Mouse (Mus musculus): ENCODE data around the gene Etv5. TPM values are rescaled to one million over a fixed set of nuclear protein-coding genes. Genes with fewer than 3 reads are reported as not detected.

Gene Etv5
- polyA plus RNA-seq, 1 experiment = 92.8 TPM

DNA sequence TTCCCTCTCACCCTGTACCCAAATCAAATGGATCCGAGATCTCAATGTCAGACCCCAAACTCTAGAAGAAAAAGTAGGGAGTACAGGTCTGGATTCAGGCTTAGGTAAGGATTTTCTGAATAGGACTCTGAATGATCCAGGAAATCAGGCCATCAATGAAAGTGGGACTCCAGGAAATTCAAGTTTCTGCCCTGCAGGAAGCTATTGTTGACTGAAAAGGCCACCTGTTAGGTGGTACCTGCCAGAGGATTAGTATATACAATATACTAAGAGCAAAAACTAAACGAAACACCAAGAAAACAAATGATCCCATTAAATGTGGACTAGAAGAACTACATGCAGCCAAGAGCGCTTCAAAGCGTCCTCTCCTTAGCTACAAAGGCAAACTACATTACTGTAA lies 35.8 kb downstream of the Etv5 start:
- no peak for TF ChIP-seq POLR2A (IDR thresholded peaks at IDR 0.05; ENCODE audit: borderline replicate concordance, extremely low read depth, low read depth, low read length)
- TF ChIP-seq CTCF (IDR thresholded peaks at IDR 0.05; ENCODE audit: insufficient read depth, low read length) = no peak
- WGBS = 80% methylated on average over 4 of the region's 4 CpGs
- Histone ChIP-seq H3K4me1 (ENCODE audit: control insufficient read depth, insufficient read depth, low read length) (peaks cover 12% of the 10 kb centered on the region), H3K4me3 (replicated peaks; ENCODE audit: extremely low read depth, low read depth, low read length) (no peak overlapping the region)
- DNase-seq = no peak

GRCm38 (mm10) chr16:22402600-22402999 lies 36.9 kb downstream of the Etv5 start:
- Histone ChIP-seq H3K4me1 (ENCODE audit: control insufficient read depth, insufficient read depth, low read length) (peaks cover 12% of the 10 kb centered on the region), H3K4me3 (replicated peaks; ENCODE audit: extremely low read depth, low read depth, low read length) (no peak overlapping the region)
- TF ChIP-seq POLR2A (IDR thresholded peaks at IDR 0.05; ENCODE audit: borderline replicate concordance, extremely low read depth, low read depth, low read length) (no peak), CTCF (IDR thresholded peaks at IDR 0.05; ENCODE audit: insufficient read depth, low read length) (no peak)
- DNase-seq = no peak

DNA sequence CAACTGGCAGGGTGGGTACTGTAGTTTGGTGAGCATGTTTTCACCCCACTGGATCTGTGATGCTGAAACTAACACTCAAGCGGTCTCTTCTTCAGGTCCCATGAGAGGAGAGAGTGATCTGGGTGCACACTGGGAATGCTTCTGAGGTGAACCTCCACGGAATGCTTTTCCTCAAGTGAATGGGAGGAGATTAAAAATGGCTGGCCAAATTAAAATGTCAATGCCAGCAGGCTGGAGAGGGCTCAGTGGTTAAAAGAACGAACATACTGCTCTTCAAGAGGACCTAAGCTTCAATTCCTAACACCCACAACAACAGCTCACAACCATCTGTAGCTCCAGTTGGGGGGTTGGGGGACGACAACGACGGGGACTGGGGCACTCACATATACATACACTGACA lies 39.3 kb downstream of the Etv5 start:
- no peak overlapping the region for H3K4me3 ChIP-seq (replicated peaks; ENCODE audit: extremely low read depth, low read depth, low read length)
- TF ChIP-seq POLR2A (IDR thresholded peaks at IDR 0.05; ENCODE audit: borderline replicate concordance, extremely low read depth, low read depth, low read length) (no peak), CTCF (IDR thresholded peaks at IDR 0.05; ENCODE audit: insufficient read depth, low read length) (no peak)
- peaks cover 6% of the 10 kb centered on the region for H3K4me1 ChIP-seq (ENCODE audit: control insufficient read depth, insufficient read depth, low read length)
- no peak for DNase-seq
- WGBS = 88% methylated on average over 6 of the region's 6 CpGs

DNA sequence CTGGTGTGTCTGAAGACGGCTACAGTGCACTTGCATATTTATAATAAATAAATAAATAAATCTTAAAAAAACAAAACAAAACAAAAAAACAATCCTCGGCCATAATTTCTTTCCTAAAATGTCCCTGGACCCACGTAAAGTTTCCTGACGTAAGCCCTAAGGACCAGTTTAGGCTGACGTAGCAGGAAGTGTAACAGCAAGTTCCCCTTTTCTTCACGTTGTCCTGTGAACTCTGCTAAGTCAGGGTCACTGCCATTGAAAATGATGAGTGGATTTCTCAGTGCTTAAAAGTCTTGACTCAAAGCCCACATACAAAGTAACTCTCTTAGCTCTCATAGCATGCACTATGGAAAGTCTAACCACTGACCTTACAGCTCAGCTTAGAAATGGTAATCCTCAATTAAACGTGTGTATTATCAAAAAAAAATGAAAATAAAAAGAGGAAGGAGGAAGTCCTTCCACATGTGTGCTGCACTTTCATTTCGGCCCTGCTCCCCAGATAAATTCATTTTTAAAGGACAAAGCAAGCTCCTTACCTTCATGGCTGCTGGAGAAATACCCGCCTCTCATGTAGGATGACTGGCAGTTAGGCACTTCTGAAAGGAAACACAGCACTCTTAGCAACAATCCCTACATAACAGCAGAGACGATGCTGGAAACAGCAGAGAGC lies 40.6 kb downstream of the Etv5 start:
- TF ChIP-seq POLR2A (IDR thresholded peaks at IDR 0.05; ENCODE audit: borderline replicate concordance, extremely low read depth, low read depth, low read length) = no peak
- no peak for TF ChIP-seq CTCF (IDR thresholded peaks at IDR 0.05; ENCODE audit: insufficient read depth, low read length)
- 70% methylated on average over 10 of the region's 10 CpGs for WGBS
- no peak overlapping the region for H3K4me3 ChIP-seq (replicated peaks; ENCODE audit: extremely low read depth, low read depth, low read length)

DNA sequence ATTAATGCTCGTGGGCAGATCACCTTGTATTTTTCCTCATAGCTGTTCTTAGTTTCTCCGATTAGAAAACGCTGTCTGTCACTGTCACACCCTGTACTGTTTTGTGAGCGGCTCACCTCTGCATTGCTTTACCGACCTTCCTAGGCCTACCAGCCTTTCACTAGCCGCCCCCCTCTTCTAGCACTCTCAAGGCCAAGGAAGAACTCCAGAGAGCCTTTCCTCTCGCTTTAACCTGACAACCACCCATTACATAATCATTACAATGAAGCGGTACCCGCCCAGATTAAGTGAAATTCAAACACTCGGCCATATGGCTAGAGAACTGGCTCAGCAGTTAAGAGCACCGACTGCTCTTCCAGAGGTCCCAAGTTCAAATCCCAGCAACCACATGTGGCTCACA lies 41.2 kb downstream of the Etv5 start:
- 71% methylated on average over 11 of the region's 11 CpGs for WGBS
- TF ChIP-seq CTCF (IDR thresholded peaks at IDR 0.05; ENCODE audit: insufficient read depth, low read length) (no peak), POLR2A (IDR thresholded peaks at IDR 0.05; ENCODE audit: borderline replicate concordance, extremely low read depth, low read depth, low read length) (no peak)
- no peak for DNase-seq
- Histone ChIP-seq H3K4me3 (replicated peaks; ENCODE audit: extremely low read depth, low read depth, low read length) (no peak overlapping the region), H3K4me1 (ENCODE audit: control insufficient read depth, insufficient read depth, low read length) (no peaks in the 10 kb centered on the region)

More for the DNA sequence above, 40.6 kb downstream of the Etv5 start:
- DNase-seq = no peak
- H3K4me1 ChIP-seq (ENCODE audit: control insufficient read depth, insufficient read depth, low read length) = no peaks in the 10 kb centered on the region

- no peak for TF ChIP-seq CTCF (IDR thresholded peaks at IDR 0.05; ENCODE audit: insufficient read depth, low read length)
- TF ChIP-seq POLR2A (IDR thresholded peaks at IDR 0.05; ENCODE audit: borderline replicate concordance, extremely low read depth, low read depth, low read length) = no peak
- no peaks in the 10 kb centered on the region for H3K4me1 ChIP-seq (ENCODE audit: control insufficient read depth, insufficient read depth, low read length)
- H3K4me3 ChIP-seq (replicated peaks; ENCODE audit: extremely low read depth, low read depth, low read length) = no peak overlapping the region
- DNase-seq = no peak
- 66% methylated on average over 8 of the region's 8 CpGs for WGBS
Measured at GRCm38 (mm10) chr16:22396420-22396819, 43.1 kb downstream of the Etv5 start.

DNA sequence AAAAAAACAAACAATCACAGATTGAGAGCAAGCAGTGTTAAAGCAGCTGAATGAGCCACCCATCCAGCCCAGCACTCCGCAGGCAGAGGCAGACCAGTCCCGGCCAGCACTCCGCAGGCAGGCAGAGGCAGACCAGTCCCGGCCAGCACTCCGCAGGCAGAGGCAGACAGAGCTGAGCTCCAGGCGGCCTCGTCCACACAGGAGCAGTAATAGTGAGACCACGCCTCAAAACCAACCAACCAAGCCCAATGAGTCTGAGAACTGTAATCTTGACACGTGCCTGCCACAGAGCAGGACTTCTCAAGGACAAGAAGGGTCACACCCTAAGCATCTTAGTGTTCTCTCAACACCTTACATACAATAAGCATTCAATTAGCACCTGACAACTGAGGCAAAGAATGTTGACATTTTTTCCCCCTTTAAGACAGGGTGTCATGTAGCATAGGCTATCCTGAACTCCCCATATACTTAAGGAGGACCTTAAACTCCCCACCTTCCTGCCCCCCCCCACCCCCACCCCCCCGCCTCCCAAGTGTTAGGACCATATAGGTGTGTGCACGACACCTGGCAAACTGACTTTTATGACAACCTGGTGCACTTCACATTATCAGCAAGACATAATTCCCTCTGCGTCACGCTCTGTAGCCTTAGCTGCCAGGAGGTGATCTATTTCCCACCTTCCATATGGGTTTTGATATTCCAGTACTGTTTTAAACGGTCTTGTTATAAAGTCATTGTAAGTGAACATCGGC lies 44.2 kb downstream of the Etv5 start:
- TF ChIP-seq POLR2A (IDR thresholded peaks at IDR 0.05; ENCODE audit: borderline replicate concordance, extremely low read depth, low read depth, low read length) = no peak
- no peak for TF ChIP-seq CTCF (IDR thresholded peaks at IDR 0.05; ENCODE audit: insufficient read depth, low read length)
- WGBS = 70% methylated on average over 15 of the region's 15 CpGs
- H3K4me1 ChIP-seq (ENCODE audit: control insufficient read depth, insufficient read depth, low read length) = no peaks in the 10 kb centered on the region
- DNase-seq = no peak
- H3K4me3 ChIP-seq (replicated peaks; ENCODE audit: extremely low read depth, low read depth, low read length) = no peak overlapping the region

DNA sequence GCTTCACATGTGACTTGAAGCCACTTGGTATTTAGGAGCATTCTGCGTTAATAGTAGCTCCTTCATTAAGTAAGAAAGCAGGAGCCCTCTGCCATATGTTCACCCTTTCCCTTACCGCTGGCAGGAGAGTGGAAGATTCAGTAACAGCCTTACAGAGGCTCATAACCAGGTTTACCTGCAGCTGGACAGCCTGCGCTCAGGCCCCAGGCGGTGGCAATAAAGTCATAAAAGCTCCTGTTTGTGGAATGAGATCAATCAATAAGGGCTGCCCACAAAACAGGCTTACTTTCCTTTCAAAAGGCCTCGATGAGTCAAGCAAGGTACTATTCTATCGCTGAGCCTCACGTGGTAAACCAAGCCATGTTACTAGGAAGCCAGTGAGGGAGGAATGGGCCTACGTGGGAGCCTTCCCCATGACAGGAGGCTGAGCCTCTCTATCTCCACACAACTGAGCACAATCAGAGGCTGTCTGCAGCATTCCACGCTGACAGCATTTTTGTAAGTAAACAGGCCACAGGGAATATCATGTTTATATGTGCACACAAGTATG lies 49.1 kb downstream of the Etv5 start:
- no peaks in the 10 kb centered on the region for H3K4me1 ChIP-seq (ENCODE audit: control insufficient read depth, insufficient read depth, low read length)
- H3K4me3 ChIP-seq (replicated peaks; ENCODE audit: extremely low read depth, low read depth, low read length) = no peak overlapping the region
- DNase-seq = no peak
- TF ChIP-seq POLR2A (IDR thresholded peaks at IDR 0.05; ENCODE audit: borderline replicate concordance, extremely low read depth, low read depth, low read length) (no peak), CTCF (IDR thresholded peaks at IDR 0.05; ENCODE audit: insufficient read depth, low read length) (no peak)
- 88% methylated on average over 9 of the region's 9 CpGs for WGBS

DNA sequence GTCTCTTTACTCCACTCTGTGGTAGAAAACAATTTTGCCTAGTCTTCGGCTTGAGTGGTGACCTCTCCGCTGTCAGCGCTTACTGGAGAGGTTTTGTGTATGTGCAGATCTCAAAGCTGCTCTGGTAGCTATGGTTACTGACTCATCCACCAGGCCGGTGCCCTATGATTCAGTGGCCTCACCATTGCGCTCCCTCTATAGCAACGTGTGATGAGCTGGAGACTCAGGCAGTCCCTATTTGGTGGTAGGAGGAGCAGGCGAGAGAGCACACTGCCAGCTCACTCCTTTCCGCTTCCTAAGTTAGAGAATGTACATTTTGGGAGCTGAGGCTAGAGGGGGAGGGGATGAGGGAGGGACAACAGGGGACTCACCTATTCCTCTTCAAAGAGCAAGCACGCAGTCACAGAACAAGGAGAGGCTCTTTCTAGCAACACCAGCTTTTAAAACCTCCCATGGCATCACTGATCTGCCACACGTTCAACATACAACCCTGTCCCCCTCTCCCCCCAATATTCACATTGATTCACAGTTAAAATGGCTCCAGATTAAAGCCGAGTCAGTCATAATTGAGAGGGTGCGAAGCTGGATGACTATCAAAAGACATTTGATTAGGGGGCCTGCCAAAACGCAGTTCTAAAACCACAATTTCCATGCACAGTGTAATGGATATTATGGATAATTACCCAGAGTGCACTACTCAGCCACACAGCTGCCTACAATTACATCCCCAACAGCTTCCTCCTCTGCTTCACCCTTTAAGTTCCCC lies 50.2 kb downstream of the Etv5 start:
- Histone ChIP-seq H3K4me1 (ENCODE audit: control insufficient read depth, insufficient read depth, low read length) (no peaks in the 10 kb centered on the region), H3K4me3 (replicated peaks; ENCODE audit: extremely low read depth, low read depth, low read length) (no peak overlapping the region)
- WGBS = 76% methylated on average over 13 of the region's 13 CpGs
- no peak for DNase-seq
- TF ChIP-seq POLR2A (IDR thresholded peaks at IDR 0.05; ENCODE audit: borderline replicate concordance, extremely low read depth, low read depth, low read length) (no peak), CTCF (IDR thresholded peaks at IDR 0.05; ENCODE audit: insufficient read depth, low read length) (no peak)

Measured in lung, adult 2 months (tissue).